Mouse (Mus musculus): ENCODE data around the gene Anapc4.

Gene Anapc4

GRCm38 (mm10) chr5:52833761-52834274, at the start of gene Anapc4:
Gene Anapc4 (plus strand): TSS chr5:52834012.
- DNase-seq (ENCODE audit: low spot score), result peak; percentile 100

- DNase-seq (ENCODE audit: low spot score), result no peak
Observed at GRCm38 (mm10) chr5:52786556-52787322, 47.1 kb upstream of the Anapc4 start.

GRCm38 (mm10) chr5:52793230-52793629, 40.6 kb upstream of the Anapc4 start:
- no peak for DNase-seq (ENCODE audit: low spot score)

- no peak for DNase-seq (ENCODE audit: low spot score)
Observed at GRCm38 (mm10) chr5:52794109-52794508, 39.7 kb upstream of the Anapc4 start.

- no peak for DNase-seq (ENCODE audit: low spot score)
Observed at GRCm38 (mm10) chr5:52799274-52799985, 34.4 kb upstream of the Anapc4 start.

- DNase-seq (ENCODE audit: low spot score), result no peak
Observed at GRCm38 (mm10) chr5:52805801-52806200, 28.0 kb upstream of the Anapc4 start.

- DNase-seq (ENCODE audit: low spot score), result no peak
Observed at GRCm38 (mm10) chr5:52806349-52806748, 27.5 kb upstream of the Anapc4 start.

GRCm38 (mm10) chr5:52807030-52807429, 26.8 kb upstream of the Anapc4 start:
- no peak for DNase-seq (ENCODE audit: low spot score)

GRCm38 (mm10) chr5:52810446-52810845, 23.4 kb upstream of the Anapc4 start:
- DNase-seq (ENCODE audit: low spot score), result no peak

- no peak for DNase-seq (ENCODE audit: low spot score)
Observed at GRCm38 (mm10) chr5:52811056-52811455, 22.8 kb upstream of the Anapc4 start.

- DNase-seq (ENCODE audit: low spot score), result no peak
Observed at GRCm38 (mm10) chr5:52812456-52812855, 21.4 kb upstream of the Anapc4 start.

GRCm38 (mm10) chr5:52813312-52813711, 20.5 kb upstream of the Anapc4 start:
- no peak for DNase-seq (ENCODE audit: low spot score)

GRCm38 (mm10) chr5:52818676-52819075, 15.1 kb upstream of the Anapc4 start:
- DNase-seq (ENCODE audit: low spot score), result no peak

- peak; percentile 20 for DNase-seq (ENCODE audit: low spot score)
Observed at GRCm38 (mm10) chr5:52821691-52822090, 12.1 kb upstream of the Anapc4 start.

GRCm38 (mm10) chr5:52827923-52828322, 5.9 kb upstream of the Anapc4 start:
- peak; percentile 50 for DNase-seq (ENCODE audit: low spot score)

GRCm38 (mm10) chr5:52833005-52833404, 807 bp upstream of the Anapc4 start:
- no peak for DNase-seq (ENCODE audit: low spot score)

- DNase-seq (ENCODE audit: low spot score), result no peak
Observed at GRCm38 (mm10) chr5:52834386-52834785, 574 bp downstream of the Anapc4 start.

GRCm38 (mm10) chr5:52844319-52844718, 10.5 kb downstream of the Anapc4 start:
- DNase-seq (ENCODE audit: low spot score), result no peak

- DNase-seq (ENCODE audit: low spot score), result no peak
Observed at GRCm38 (mm10) chr5:52855727-52856126, 21.9 kb downstream of the Anapc4 start.

GRCm38 (mm10) chr5:52864446-52864845, 30.6 kb downstream of the Anapc4 start:
- no peak for DNase-seq (ENCODE audit: low spot score)

- DNase-seq (ENCODE audit: low spot score), result no peak
Observed at GRCm38 (mm10) chr5:52865825-52866224, 32.0 kb downstream of the Anapc4 start.

GRCm38 (mm10) chr5:52866361-52867155, 32.7 kb downstream of the Anapc4 start:
- DNase-seq (ENCODE audit: low spot score), result no peak

Measured in yolk sac, embryonic 10.5 days (tissue).